Mouse (Mus musculus) liver, embryonic 12.5 days (tissue): ENCODE measurements around the gene Tpst1. TPM values are rescaled to one million over a fixed set of nuclear protein-coding genes. Genes with fewer than 3 reads are reported as not detected.
"Not testable (repeated sequence)": the region's sequence is repeated elsewhere in the genome, so short reads cannot be mapped to it uniquely, and the experiment has no call there.

Experiments used
- ATAC-seq: fragments of 200-750 bp; cut with Nextera tagmentation; 2 replicates; pipeline ENCODE4 v1.8.0; 2017; ENCODE audit warnings: moderate number of reproducible peaks, mild to moderate bottlenecking, moderate library complexity
- H3K27ac ChIP-seq: fragments of 300-500 bp; sonication (generic); 2 replicates; pipeline ENCODE4 v1.5.1; 2016; ENCODE audit warnings: mild to moderate bottlenecking
- H3K27me3 ChIP-seq: fragments of 300-500 bp; sonication (generic); replicated peaks from 2 replicates; pipeline ENCODE4 v1.6.1; 2016; ENCODE audit warnings: mild to moderate bottlenecking, moderate library complexity
- H3K36me3 ChIP-seq: fragments of 300-500 bp; sonication (generic); 2 replicates; pipeline ENCODE4 v1.6.1; 2016; ENCODE audit warnings: mild to moderate bottlenecking, moderate library complexity
- H3K4me1 ChIP-seq: fragments of 300-500 bp; sonication (generic); 2 replicates; pipeline ENCODE4 v1.6.1; 2016
- H3K4me2 ChIP-seq: fragments of 300-500 bp; sonication (generic); 2 replicates; pipeline ENCODE4 v1.6.1; 2016; ENCODE audit warnings: mild to moderate bottlenecking, moderate library complexity
- H3K4me3 ChIP-seq: fragments of 300-500 bp; sonication (generic); 2 replicates; pipeline ENCODE4 v1.5.1; 2016; ENCODE audit warnings: mild to moderate bottlenecking, moderate library complexity
- H3K9ac ChIP-seq: fragments of 300-500 bp; sonication (generic); 2 replicates; pipeline ENCODE4 v1.6.1; 2016; ENCODE audit warnings: mild to moderate bottlenecking, moderate library complexity
- H3K9me3 ChIP-seq: fragments of 300-500 bp; sonication (generic); replicated peaks from 2 replicates; pipeline ENCODE4 v1.6.1; 2016; ENCODE audit warnings: mild to moderate bottlenecking, moderate library complexity
- WGBS: fragments of 180-500 bp; shearing (Covaris S2); methylation state at CpG from one replicate; pipeline ENCODE4 v1.1.7; 2016; ENCODE audit not compliant: insufficient replicate concordance; 5-methylcytosine and 5-hydroxymethylcytosine counted together
- polyA plus RNA-seq: library from polyadenylated mRNA; unstranded; fragments of >200 nt; fragmentation: Nextera tagmentation; extraction: Ambion mirVana; gene quantifications from 2 replicates; pipeline ENCODE4 v1.2.1, GENCODE M21; 2016

Tpst1 gene
- polyA plus RNA-seq: 37.1 and 37.2 TPM in 2 replicates

DNA sequence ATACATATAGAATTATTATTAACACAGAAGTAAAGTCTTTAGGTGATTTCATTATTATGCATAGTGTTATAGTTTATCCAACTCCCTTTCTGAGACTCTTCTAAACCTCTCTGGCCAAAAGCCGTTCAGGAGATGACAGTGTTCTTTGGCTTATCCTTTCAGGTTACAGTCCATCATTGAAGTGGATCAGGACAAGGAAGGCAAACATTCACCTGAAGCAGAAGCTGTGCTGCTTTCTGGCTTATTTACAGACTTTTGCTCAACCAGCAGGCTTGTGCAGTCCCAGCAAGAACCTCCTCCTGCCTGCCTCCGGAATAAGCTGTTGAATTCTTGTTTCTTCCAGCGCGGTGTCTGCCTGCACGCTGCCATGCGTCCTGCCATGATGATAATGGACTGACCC lies at the start of gene Tpst1:
Gene Tpst1 (plus strand): TSS at position 301 of the 400 bp plus-strand sequence.
- H3K4me2 ChIP-seq: no peak within 1 kb of the TSS
- no peaks in the 10 kb centered on the region for H3K36me3 ChIP-seq
- no peak within 1 kb of the TSS for H3K27ac ChIP-seq
- no peak for ATAC-seq
- H3K9me3 ChIP-seq: no peaks in the 10 kb centered on the region
- H3K9ac ChIP-seq: no peak within 1 kb of the TSS
- H3K27me3 ChIP-seq: peaks cover 8% of the 10 kb centered on the region; the same call in 1 of the 2 replicates
- peaks cover 15% of the 10 kb centered on the region for H3K4me1 ChIP-seq
- 82% methylated on average over 6 of the region's 6 CpGs for WGBS
- no peak within 1 kb of the TSS for H3K4me3 ChIP-seq

DNA sequence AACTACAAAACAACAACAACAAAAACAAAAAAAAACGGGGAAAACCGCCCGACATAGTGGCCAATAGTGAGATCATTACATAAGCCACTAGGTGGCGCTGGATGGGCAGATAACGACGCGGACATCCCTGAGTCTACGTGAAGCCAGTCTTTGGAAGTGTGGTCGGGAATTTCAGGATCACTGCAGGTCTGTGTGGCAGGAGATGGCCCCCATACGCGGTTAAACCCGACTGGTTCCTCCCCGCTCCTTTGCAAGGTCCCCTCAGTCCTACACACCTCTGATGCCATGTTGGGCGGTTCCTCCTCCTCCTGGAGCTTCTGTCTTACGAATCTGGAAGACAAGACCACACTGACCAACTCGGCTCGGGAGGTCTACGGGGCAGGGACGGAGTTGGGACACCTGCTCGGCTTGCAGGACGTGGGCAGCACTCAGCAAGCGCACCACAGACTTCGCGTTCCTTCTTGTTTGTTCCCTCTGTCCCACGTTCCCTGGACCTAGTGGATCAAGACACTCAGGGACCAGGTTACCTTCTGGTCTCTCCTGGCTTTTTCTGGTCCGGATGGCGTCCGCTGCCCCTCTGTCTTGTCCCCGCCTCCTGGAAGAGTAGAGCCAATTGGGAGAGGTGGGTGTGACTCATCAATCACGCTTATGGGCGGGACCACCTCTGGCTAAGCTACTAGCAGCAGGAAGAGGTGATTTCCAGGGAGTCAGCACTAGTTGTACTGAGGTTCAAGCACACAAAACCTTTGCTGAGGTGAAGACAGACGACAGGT lies 49.2 kb upstream of the Tpst1 start:
- Histone ChIP-seq H3K4me1 (peaks cover 29% of the 10 kb centered on the region), H3K4me3 (peak overlapping the region; percentile 71), H3K9ac (peak overlapping the region; percentile 77), H3K27me3 (0 out of 2 replicates have a peak, but pooled peaks cover 12% of the 10 kb centered on the region), H3K9me3 (no peaks in the 10 kb centered on the region), H3K36me3 (no peaks in the 10 kb centered on the region), H3K4me2 (peak overlapping the region; percentile 95), H3K27ac (peak overlapping the region; percentile 90)
- ATAC-seq: peak; percentile 87
- 0% methylated on average over 32 of the region's 32 CpGs for WGBS

DNA sequence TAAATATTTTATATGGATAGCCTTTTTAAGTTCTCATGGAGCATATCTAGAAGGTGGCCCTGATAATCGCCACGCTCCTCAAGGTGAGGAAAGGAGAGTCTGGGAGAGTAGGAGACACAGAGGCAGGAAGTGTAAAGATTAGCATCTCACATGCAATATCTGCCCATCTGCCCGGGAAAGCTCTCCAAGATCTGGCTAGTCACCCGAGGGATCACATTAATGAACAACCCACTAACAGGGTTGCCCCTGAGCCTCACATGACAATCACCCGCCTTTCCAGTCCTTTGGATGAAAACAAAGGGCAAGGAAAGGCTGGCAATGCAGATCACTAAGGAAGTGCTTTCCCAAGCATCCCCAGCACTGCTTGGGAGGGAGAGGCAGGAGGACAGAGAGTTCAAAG lies 46.0 kb upstream of the Tpst1 start:
- no peak overlapping the region for H3K27ac ChIP-seq
- no peak overlapping the region for H3K4me2 ChIP-seq
- 62% methylated on average over 5 of the region's 5 CpGs for WGBS
- H3K9ac ChIP-seq: no peak overlapping the region
- ATAC-seq: no peak
- peaks cover 12% of the 10 kb centered on the region; the same call in 1 of the 2 replicates for H3K36me3 ChIP-seq
- no peaks in the 10 kb centered on the region for H3K9me3 ChIP-seq
- H3K4me1 ChIP-seq: peaks cover 36% of the 10 kb centered on the region
- H3K27me3 ChIP-seq: 0 out of 2 replicates have a peak, but pooled peaks cover 12% of the 10 kb centered on the region
- H3K4me3 ChIP-seq: no peak overlapping the region

DNA sequence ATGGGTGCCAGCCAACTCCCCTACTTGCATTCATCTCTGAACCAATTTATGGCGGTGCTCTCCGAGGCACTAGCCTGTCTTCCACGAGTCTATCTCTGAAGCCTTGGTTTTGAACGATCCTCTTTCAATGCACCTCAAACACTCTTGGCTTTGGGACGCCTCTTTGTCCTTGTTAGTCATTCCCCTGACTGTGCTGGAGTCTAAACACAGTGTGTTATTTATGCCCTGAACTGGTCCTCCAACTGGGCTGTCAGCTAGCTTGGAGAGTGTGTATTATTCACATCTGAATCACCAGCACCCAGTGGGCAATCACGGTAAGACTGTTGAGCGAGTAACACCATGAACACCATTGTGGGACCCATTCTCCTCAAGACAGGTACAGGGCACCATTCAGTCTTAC lies 45.4 kb upstream of the Tpst1 start:
- Histone ChIP-seq H3K9me3 (no peaks in the 10 kb centered on the region), H3K4me1 (peaks cover 42% of the 10 kb centered on the region), H3K4me3 (no peak overlapping the region), H3K36me3 (peaks cover 12% of the 10 kb centered on the region; the same call in 1 of the 2 replicates), H3K27me3 (0 out of 2 replicates have a peak, but pooled peaks cover 12% of the 10 kb centered on the region), H3K9ac (no peak overlapping the region), H3K4me2 (no peak overlapping the region), H3K27ac (no peak overlapping the region)
- no peak for ATAC-seq
- 75% methylated on average over 7 of the region's 7 CpGs for WGBS

DNA sequence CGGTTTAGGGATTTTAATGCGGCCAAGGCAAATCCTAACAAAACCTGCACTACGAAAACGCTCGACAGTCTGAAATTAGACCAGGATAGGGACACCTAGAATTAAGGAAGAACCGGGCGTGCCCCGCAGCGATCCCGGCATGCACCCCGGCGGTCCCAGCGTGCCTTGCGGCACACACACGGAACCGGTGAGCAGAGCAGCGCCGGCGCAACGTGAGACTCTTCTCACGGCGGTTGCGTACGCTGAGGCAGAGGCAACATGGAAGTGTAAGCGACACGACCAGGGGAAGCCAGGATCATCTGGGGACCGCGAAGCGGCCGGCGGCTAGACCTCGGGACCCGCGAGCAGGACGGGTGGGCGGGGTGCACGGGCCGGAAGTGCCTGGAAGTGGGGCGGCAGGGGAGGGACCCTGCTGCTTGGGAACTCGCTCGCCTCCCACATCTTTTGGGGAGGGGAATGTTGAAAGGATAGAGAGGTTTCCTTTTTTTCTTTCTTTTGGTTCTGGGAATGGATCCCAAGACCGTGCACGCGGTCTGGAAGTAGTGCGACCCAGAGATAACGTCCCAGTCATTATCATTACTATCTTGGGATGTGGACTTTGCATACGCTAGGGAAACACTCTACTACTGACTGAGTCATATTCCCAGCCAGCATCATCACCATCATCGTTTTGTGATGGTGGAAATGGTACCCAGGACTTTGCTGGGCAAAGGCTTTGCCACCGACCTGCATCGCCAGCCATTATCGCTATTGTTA lies 43.8 kb upstream of the Tpst1 start, which contains the start of the genes Asl and Crcp:
Gene Asl (minus strand): TSS at position 106 of the 756 bp plus-strand sequence.
Gene Crcp (plus strand): TSS at position 149 of the 756 bp plus-strand sequence.
- peak within 1 kb of the TSS; percentile 87 for H3K4me3 ChIP-seq
- peaks cover 12% of the 10 kb centered on the region; the same call in 1 of the 2 replicates for H3K36me3 ChIP-seq
- peak within 1 kb of the TSS; percentile 93 for H3K27ac ChIP-seq
- peak within 1 kb of the TSS; percentile 86 for H3K9ac ChIP-seq
- H3K9me3 ChIP-seq: no peaks in the 10 kb centered on the region
- WGBS: 1% methylated on average over 51 of the region's 51 CpGs
- H3K27me3 ChIP-seq: 0 out of 2 replicates have a peak, but pooled peaks cover 12% of the 10 kb centered on the region
- peaks cover 46% of the 10 kb centered on the region for H3K4me1 ChIP-seq
- ATAC-seq: peak; percentile 85
- peak within 1 kb of the TSS; percentile 89 for H3K4me2 ChIP-seq

DNA sequence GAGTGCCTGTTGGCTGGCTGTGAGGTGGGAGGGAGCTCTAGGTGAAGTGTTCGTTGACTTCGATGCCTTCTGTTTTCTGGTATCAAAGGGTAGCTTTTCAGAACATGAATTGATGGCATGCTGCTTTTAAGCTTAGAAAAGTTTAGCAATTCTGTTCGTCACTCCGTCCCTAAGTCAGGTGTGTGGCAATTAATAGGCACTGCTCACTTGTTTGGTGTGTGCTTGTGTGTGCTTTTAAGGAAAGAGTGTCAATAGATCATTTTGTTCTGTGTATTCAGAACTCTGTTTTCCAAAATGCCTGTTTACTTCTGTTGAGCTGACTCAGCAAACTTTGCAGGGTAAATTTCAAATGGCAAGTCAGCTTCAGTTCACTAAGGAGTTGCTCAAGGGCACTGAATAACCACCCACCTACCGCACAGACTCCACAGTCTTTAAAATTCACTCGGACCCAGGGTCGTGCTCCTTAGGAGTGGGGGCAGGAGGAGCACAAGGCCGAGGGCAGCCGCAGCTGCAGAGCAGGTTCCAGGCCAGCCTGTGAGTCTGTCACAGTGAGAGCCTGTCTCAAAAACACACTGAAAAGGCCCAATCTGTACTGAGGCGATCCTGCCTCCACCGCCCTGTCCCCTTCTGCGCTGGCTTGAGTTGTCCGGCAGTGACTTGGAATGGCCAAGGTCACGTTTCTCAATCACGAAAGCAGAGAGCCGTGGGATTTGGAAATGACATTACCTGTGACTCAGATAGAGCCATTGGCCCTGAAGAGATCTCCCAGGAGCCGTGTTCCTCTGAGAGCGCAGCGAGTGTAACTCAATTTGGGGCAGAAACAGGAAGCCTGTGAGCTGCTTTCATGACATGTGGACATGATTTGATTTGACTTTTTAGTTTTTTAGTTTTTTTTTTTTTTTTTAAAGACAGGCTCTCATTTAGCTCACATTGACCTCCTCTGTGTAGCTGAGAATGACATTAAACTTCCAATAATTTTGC lies 41.4 kb upstream of the Tpst1 start:
- peaks cover 46% of the 10 kb centered on the region for H3K4me1 ChIP-seq
- H3K9ac ChIP-seq: no peak overlapping the region
- 90% methylated on average over 19 of the region's 19 CpGs for WGBS
- no peak for ATAC-seq
- 0 out of 2 replicates have a peak overlapping the region, but pooled peaks have one; percentile 27 for H3K27ac ChIP-seq
- no peak overlapping the region for H3K4me2 ChIP-seq
- H3K27me3 ChIP-seq: 0 out of 2 replicates have a peak, but pooled peaks cover 6% of the 10 kb centered on the region
- H3K9me3 ChIP-seq: no peaks in the 10 kb centered on the region
- H3K36me3 ChIP-seq: peaks cover 31% of the 10 kb centered on the region
- no peak overlapping the region for H3K4me3 ChIP-seq

DNA sequence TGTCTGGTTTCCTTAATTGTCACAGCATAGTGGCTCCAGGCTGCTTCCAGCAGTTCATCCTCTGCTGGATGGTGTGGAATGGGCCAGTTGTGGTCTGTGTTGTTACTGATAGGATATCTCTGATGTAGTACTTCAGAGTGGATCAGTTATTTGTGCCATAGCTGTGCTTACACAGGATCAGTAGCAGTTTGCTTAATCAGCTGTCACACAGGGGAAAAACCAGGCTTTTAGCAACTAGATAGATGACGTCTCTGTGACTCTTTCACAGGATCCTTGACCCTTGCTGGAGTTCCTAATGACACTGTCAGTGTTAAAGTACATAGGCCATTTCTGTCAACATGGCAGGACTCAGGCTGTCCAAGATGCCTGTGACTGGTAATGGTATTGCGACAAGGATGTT lies 39.3 kb upstream of the Tpst1 start:
- peaks cover 40% of the 10 kb centered on the region for H3K4me1 ChIP-seq
- H3K27ac ChIP-seq: 0 out of 2 replicates have a peak overlapping the region, but pooled peaks have one; percentile 8
- 0 out of 2 replicates have a peak overlapping the region, but pooled peaks have one; percentile 39 for H3K9ac ChIP-seq
- 0 out of 2 replicates have a peak, but pooled peaks have one; percentile 24 for ATAC-seq
- no peaks in the 10 kb centered on the region for H3K27me3 ChIP-seq
- no peak overlapping the region for H3K4me3 ChIP-seq
- WGBS: 55% methylated on average over 2 of the region's 2 CpGs
- peaks cover 47% of the 10 kb centered on the region for H3K36me3 ChIP-seq
- H3K4me2 ChIP-seq: peak overlapping the region; percentile 7; the same call in 1 of the 2 replicates
- no peaks in the 10 kb centered on the region for H3K9me3 ChIP-seq

DNA sequence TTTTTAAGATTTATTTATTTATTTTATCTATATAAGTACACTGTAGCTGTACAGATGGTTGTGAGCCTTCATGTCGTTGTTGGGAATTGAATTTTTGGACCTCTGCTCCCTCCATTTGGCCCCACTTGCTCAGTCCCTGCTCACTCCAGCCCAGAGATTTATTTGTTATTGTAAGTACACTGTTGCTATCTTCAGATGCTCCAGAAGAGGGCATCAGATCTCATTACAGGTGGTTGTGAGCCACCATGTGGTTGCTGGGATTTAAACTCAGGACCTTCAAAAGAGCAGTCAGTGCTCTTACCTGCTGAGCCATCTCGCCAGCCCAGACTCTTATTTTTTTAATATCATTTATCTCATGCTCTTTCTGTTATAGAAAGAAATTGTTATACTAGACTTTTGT lies 36.8 kb upstream of the Tpst1 start:
- H3K9ac ChIP-seq, H3K9me3 ChIP-seq, H3K4me3 ChIP-seq, H3K4me2 ChIP-seq, ATAC-seq, H3K27ac ChIP-seq, H3K27me3 ChIP-seq: not testable (repeated sequence)
- Histone ChIP-seq H3K4me1 (peaks cover 29% of the 10 kb centered on the region), H3K36me3 (peaks cover 62% of the 10 kb centered on the region)
- 56% methylated on average over 2 of the region's 2 CpGs for WGBS

DNA sequence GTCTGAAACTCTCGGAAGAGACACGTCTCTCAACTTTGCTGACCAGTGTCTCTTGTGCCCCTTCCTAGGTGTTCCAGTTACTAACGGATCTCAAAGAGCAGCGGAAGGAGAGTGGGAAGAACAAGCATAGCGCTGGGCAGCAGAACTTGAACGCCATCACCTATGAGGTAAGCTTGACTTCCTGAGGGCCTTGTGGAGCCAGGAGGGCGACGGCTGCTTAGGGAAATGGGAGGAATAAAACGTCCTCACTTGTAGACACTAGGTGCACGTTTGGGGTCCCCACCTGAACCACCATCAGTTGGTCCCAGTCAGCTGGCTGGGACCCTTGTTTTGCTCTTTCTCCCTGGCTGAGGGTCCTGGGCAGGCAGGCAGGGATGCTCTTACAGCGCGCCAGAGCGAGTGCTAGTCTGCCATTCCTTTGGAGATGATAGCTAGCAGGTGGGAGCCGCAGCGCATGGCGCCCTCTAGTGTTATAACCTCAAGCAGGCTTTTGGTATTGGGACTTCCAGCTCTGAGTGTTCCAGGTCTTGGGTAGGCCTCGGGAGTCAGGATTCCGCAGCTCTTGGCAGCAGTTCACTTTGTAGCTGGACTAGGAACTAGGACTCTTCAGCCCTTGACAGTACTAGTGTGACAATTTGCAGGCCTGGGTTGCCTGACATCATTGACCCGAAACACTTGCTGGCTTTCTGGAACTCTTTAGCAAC lies 35.2 kb upstream of the Tpst1 start:
- Histone ChIP-seq H3K4me1 (peaks cover 16% of the 10 kb centered on the region), H3K4me2 (no peak overlapping the region), H3K27ac (no peak overlapping the region), H3K9me3 (no peaks in the 10 kb centered on the region), H3K9ac (no peak overlapping the region), H3K4me3 (no peak overlapping the region), H3K27me3 (no peaks in the 10 kb centered on the region), H3K36me3 (peaks cover 73% of the 10 kb centered on the region)
- peak; percentile 38; the same call in 1 of the 2 replicates for ATAC-seq
- 76% methylated on average over 19 of the region's 19 CpGs for WGBS

DNA sequence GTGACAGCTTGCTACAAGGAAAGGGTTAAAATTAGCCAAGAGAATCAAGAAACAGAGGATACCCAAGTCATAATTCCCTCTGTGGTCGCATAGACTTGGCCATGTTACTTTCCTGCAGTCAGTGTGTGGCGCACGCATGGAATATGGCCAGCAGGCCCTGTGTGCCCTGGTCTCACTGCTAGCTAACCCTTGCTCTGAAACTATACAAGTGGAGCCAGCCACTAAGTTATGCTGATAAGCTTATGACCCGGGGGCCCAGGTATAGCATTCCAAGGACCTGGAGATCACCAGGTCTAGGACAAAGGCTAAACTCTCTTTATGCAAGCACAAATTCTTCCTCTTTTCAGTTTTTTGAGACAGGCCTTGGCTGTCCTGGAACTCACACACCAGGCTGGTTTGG lies 32.3 kb upstream of the Tpst1 start:
- Histone ChIP-seq H3K9me3 (no peaks in the 10 kb centered on the region), H3K4me2 (no peak overlapping the region), H3K27ac (no peak overlapping the region), H3K4me3 (no peak overlapping the region), H3K9ac (no peak overlapping the region), H3K36me3 (peaks cover 91% of the 10 kb centered on the region), H3K27me3 (no peaks in the 10 kb centered on the region), H3K4me1 (no peaks in the 10 kb centered on the region)
- no peak for ATAC-seq
- WGBS: 87% methylated on average over 4 of the region's 4 CpGs
